Mouse (Mus musculus) gastrocnemius, postnatal 36 days (tissue): ENCODE results near the gene Tanc1. TPM values are rescaled to one million over a fixed set of nuclear protein-coding genes. Genes with fewer than 3 reads are reported as not detected.
"Not testable (repeated sequence)": the region's sequence is repeated elsewhere in the genome, so short reads cannot be mapped to it uniquely, and the experiment has no call there.

Experiments used
- DNase-seq, 2 experiments: peaks; one replicate each; pipeline ENCODE4 v3.0.0; 2022
- intact Hi-C: fragments of 180-260 bp; cut with DNase I; formaldehyde crosslinking; loops from one replicate; pipeline ENCODE4 v1.15.1; 2025
- long read RNA-seq, 2 experiments: library from polyadenylated mRNA; stranded (forward); transcript quantifications; one replicate each; pipeline ENCODE4 v2.0.0; 2021
- total RNA-seq, 2 experiments: library from RNA; stranded (reverse); gene quantifications; 2 replicates each; pipeline ENCODE4 v1.2.3; 2021

Gene Tanc1
- 1 to 10 TPM; 6.8 to 8.3 TPM for total RNA-seq
- long read RNA-seq, experiment 1, partial matches to known transcripts: 1 of 3 reads
- long read RNA-seq, experiment 1, other reads (novel, unspliced or antisense): 2 of 3 reads
- long read RNA-seq, experiment 2, full-length matches to known transcripts: 1 of 1 reads
- long read RNA-seq, experiment 2, partial matches to known transcripts: 0 of 1 reads
- long read RNA-seq, experiment 2, other reads (novel, unspliced or antisense): 0 of 1 reads

- intact Hi-C loops: no loop called here
- DNase-seq: peak; percentile 72 to 83
Observed at GRCm38 (mm10) chr2:59611831-59612732, at the start of gene Tanc1. TSS of gene Tanc1 (plus strand) at chr2:59612042.

- DNase-seq: no peak
- intact Hi-C loops: no loop called here
Observed at GRCm38 (mm10) chr2:59562215-59562614, 49.6 kb upstream of the Tanc1 start.

- intact Hi-C loops: no loop called here
- no peak for DNase-seq
Observed at GRCm38 (mm10) chr2:59562696-59563095, 49.1 kb upstream of the Tanc1 start.

- intact Hi-C loops, DNase-seq: not testable (repeated sequence)
Observed at GRCm38 (mm10) chr2:59564029-59564611, 47.7 kb upstream of the Tanc1 start.

- DNase-seq: no peak
Observed at GRCm38 (mm10) chr2:59564947-59565346, 46.9 kb upstream of the Tanc1 start.

DNA sequence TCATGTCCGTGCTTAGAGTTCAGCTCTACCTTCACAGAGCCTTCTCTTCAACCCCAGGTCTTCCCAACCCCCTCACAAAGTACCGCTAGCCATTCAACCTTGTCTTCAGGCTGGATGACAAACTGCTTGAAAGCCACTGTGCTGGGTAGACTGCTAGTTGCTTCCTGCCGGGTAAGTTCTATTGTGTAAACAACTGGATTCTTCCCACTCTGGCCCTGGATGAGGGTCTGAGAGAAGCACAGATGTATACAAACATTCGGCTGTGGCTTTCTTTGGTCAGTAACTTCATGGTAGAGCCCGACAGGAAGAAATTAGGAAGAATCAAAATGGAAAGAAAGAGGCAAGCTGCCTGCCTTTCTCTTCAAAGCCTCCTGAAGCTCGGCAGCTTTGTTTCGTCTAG, 30.9 kb upstream of the Tanc1 start:
- intact Hi-C loops: no loop called here
- DNase-seq: no peak

More at GRCm38 (mm10) chr2:59564947-59565346, 46.9 kb upstream of the Tanc1 start:
- intact Hi-C loops: no loop called here

DNA sequence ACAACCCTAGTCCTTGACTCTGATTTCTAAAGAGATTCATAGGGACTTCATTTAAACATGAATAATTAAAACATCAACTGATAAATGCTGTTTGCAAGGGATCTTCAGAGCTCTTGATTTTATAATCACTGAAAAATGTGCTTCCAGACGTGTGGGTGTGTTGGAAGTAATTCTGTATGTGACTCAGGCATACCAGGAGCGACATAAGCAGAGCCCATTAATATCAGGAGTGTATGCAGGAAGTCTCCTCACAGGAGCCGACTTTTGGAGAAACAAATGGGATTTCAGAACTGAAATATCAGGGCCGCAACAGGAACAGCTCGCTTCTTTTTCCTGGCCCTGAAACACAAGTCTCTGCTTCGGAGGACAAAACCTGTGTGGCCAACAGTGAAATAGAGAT, 27.9 kb upstream of the Tanc1 start:
- intact Hi-C loops: no loop called here
- no peak for DNase-seq

- intact Hi-C loops: loop anchor here (5.0 kb wide), 1 partner anchor 45 kb away; no protein-coding TSS in a partner anchor
- no peak for DNase-seq
Observed at GRCm38 (mm10) chr2:59587387-59588095, 24.3 kb upstream of the Tanc1 start.

- DNase-seq: no peak
- intact Hi-C loops: loop anchor here (5.0 kb wide), 1 partner anchor 46 kb away; no protein-coding TSS in a partner anchor
Observed at GRCm38 (mm10) chr2:59588096-59588405, 23.8 kb upstream of the Tanc1 start.

- no peak for DNase-seq
- intact Hi-C loops: no loop called here
Observed at GRCm38 (mm10) chr2:59593341-59593902, 18.4 kb upstream of the Tanc1 start.

DNA sequence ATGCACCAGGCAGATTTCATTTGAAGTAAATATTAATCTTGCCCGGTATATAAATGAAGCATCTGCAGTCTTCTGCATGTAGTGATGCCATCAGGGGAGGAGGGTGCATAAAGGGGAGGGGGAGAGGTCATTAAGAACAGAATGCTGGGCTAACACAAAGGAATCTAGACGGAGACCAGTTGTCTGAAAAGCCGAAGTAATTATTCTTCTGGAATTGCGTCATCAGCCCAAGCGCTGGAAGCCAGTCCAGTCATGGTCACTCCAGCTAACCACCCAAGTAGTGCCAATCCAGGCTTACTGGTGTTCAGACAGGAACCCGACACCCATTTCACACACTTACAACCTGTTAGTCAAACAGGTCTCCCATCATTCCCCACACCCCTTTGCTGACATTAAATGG, 17.7 kb upstream of the Tanc1 start:
- intact Hi-C loops: no loop called here
- DNase-seq: no peak

- intact Hi-C loops: no loop called here
- no peak for DNase-seq
Observed at GRCm38 (mm10) chr2:59596545-59596944, 15.3 kb upstream of the Tanc1 start.

GRCm38 (mm10) chr2:59598286-59598685, 13.6 kb upstream of the Tanc1 start:
- intact Hi-C loops: no loop called here
- DNase-seq: no peak

GRCm38 (mm10) chr2:59598894-59599293, 12.9 kb upstream of the Tanc1 start:
- DNase-seq: no peak
- intact Hi-C loops: no loop called here

- intact Hi-C loops: no loop called here
- no peak for DNase-seq
Observed at GRCm38 (mm10) chr2:59599338-59600111, 12.3 kb upstream of the Tanc1 start.

- intact Hi-C loops: no loop called here
- peak; percentile 71 to 74 for DNase-seq
Observed at GRCm38 (mm10) chr2:59600123-59600840, 11.6 kb upstream of the Tanc1 start.

GRCm38 (mm10) chr2:59600980-59601379, 10.9 kb upstream of the Tanc1 start:
- intact Hi-C loops: no loop called here
- DNase-seq: no peak

GRCm38 (mm10) chr2:59601452-59601851, 10.4 kb upstream of the Tanc1 start:
- DNase-seq: no peak
- intact Hi-C loops: no loop called here

DNA sequence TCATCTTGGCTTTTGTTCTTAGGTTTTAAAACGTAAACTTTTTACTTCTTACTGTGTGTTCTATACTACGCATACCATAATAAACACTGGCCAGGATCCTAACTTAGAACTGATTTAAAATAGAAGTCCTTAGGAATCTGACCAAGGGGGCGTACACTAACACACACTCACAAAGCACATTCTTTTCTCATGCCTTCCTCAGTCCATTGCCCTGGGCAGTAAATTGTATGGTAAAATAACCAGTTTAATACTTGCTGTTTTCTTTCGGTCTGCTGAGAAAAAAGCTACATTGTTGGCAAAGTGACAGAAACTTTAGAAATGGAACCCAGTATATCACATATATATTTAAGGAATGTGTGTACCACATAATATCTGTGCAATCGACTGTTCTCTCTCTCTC, 2.9 kb upstream of the Tanc1 start:
- intact Hi-C loops: no loop called here
- no peak for DNase-seq
